Mouse (Mus musculus): ENCODE measurements at regions not wholly inside any gene's neighbourhood (a gene's known extent, or its start where the extent isn't known, plus 50 kb on each side); places are given as distances from the start of the nearest gene placed in this dataset.

GRCm38 (mm10) chr9:52287761-52288275 is 119.4 kb upstream of the Zc3h12c start:
- TF ChIP-seq CTCF (IDR thresholded peaks at IDR 0.05 in 2 of 3, conservative IDR thresholded peaks at IDR 0.05 in 1 of 3; ENCODE audit: control insufficient read depth in 1 of 3, insufficient read depth in 1 of 3, low read depth in 2 of 3, low read length in 3 of 3, poor library complexity in 1 of 3, severe bottlenecking in 1 of 3) (no peak), POLR2A (IDR thresholded peaks at IDR 0.05; ENCODE audit: control insufficient read depth in 1 of 2, insufficient read depth in 1 of 2, low read depth in 1 of 2, low read length in 2 of 2, poor library complexity in 1 of 2) (no peak), ETS1 (IDR thresholded peaks at IDR 0.05; ENCODE audit: low read depth, low read length) (no peak), ZNF384 (IDR thresholded peaks at IDR 0.05; ENCODE audit: low read depth, low read length) (no peak)
